Mouse (Mus musculus) liver, embryonic 13.5 days (tissue): ENCODE measurements at regions not wholly inside any gene's neighbourhood (a gene's known extent, or its start where the extent isn't known, plus 50 kb on each side); places are given as distances from the start of the nearest gene placed in this dataset.

Experiments used
- ATAC-seq: fragments of 200-750 bp; cut with Nextera tagmentation; 2 replicates; pipeline ENCODE4 v1.8.0; 2017; ENCODE audit warnings: low read depth, mild to moderate bottlenecking, moderate number of reproducible peaks, moderate library complexity
- DNase-seq: peaks from one replicate; pipeline ENCODE4 v3.0.0; 2022
- H3K27ac ChIP-seq: fragments of 300-500 bp; sonication (generic); 2 replicates; pipeline ENCODE4 v1.5.1; 2015; ENCODE audit warnings: moderate library complexity, mild to moderate bottlenecking, inconsistent platforms
- H3K27me3 ChIP-seq: fragments of 300-500 bp; sonication (generic); 2 replicates; pipeline ENCODE4 v1.6.1; 2015; ENCODE audit warnings: mild to moderate bottlenecking, inconsistent platforms
- H3K36me3 ChIP-seq: fragments of 300-500 bp; sonication (generic); 2 replicates; pipeline ENCODE4 v1.6.1; 2015; ENCODE audit warnings: mild to moderate bottlenecking, inconsistent platforms
- H3K4me1 ChIP-seq: fragments of 300-500 bp; sonication (generic); replicated peaks from 2 replicates; pipeline ENCODE4 v1.6.1; 2015; ENCODE audit warnings: inconsistent platforms
- H3K4me2 ChIP-seq: fragments of 300-500 bp; sonication (generic); 2 replicates; pipeline ENCODE4 v1.6.1; 2015; ENCODE audit warnings: inconsistent platforms, mild to moderate bottlenecking, moderate library complexity
- H3K4me3 ChIP-seq: fragments of 300-500 bp; sonication (generic); replicated peaks from 2 replicates; pipeline ENCODE4 v1.5.1; 2015; ENCODE audit warnings: mild to moderate bottlenecking, inconsistent platforms
- H3K9ac ChIP-seq: fragments of 300-500 bp; sonication (generic); 2 replicates; pipeline ENCODE4 v1.6.1; 2015; ENCODE audit warnings: mild to moderate bottlenecking, inconsistent platforms
- H3K9me3 ChIP-seq: fragments of 300-500 bp; sonication (generic); replicated peaks from 2 replicates; pipeline ENCODE4 v1.6.1; 2016; ENCODE audit warnings: inconsistent platforms
- WGBS: fragments of 180-500 bp; shearing (Covaris S2); methylation state at CpG from one replicate; pipeline ENCODE4 v1.1.7; 2015; ENCODE audit not compliant: insufficient replicate concordance; 5-methylcytosine and 5-hydroxymethylcytosine counted together

- H3K4me3 ChIP-seq: no peak overlapping the region
- no peaks in the 10 kb centered on the region for H3K27me3 ChIP-seq
- H3K9ac ChIP-seq: no peak overlapping the region
- DNase-seq: no peak
- H3K4me2 ChIP-seq: no peak overlapping the region
- H3K27ac ChIP-seq: no peak overlapping the region
- H3K4me1 ChIP-seq: no peaks in the 10 kb centered on the region
- 40% methylated on average over 7 of the region's 7 CpGs for WGBS
- no peaks in the 10 kb centered on the region for H3K36me3 ChIP-seq
- no peak for ATAC-seq
- no peaks in the 10 kb centered on the region for H3K9me3 ChIP-seq
These were observed 59.2 kb downstream of the Areg start for GRCm38 (mm10) chr5:91198620-91199019.

- H3K9ac ChIP-seq: no peak overlapping the region
- 8% methylated on average over 5 of the region's 5 CpGs for WGBS
- H3K27me3 ChIP-seq: no peaks in the 10 kb centered on the region
- no peaks in the 10 kb centered on the region for H3K4me1 ChIP-seq
- DNase-seq (peak; percentile 1), ATAC-seq (peak; percentile 55)
- H3K4me2 ChIP-seq: no peak overlapping the region
- no peak overlapping the region for H3K4me3 ChIP-seq
- no peak overlapping the region for H3K27ac ChIP-seq
- H3K9me3 ChIP-seq: no peaks in the 10 kb centered on the region
- H3K36me3 ChIP-seq: no peaks in the 10 kb centered on the region
These were observed 61.0 kb downstream of the Areg start for GRCm38 (mm10) chr5:91200448-91200847.

GRCm38 (mm10) chr5:91204225-91205005, 65.0 kb downstream of the Areg start:
- Histone ChIP-seq H3K27ac (no peak overlapping the region), H3K27me3 (no peaks in the 10 kb centered on the region), H3K4me2 (no peak overlapping the region), H3K9me3 (no peaks in the 10 kb centered on the region), H3K4me1 (no peaks in the 10 kb centered on the region), H3K36me3 (no peaks in the 10 kb centered on the region), H3K4me3 (no peak overlapping the region), H3K9ac (no peak overlapping the region)
- DNase-seq (no peak), ATAC-seq (no peak)
- WGBS: 74% methylated on average over 13 of the region's 13 CpGs

GRCm38 (mm10) chr5:91205350-91205880, 66.0 kb downstream of the Areg start:
- 60% methylated on average over 3 of the region's 3 CpGs for WGBS
- H3K27me3 ChIP-seq: no peaks in the 10 kb centered on the region
- H3K4me3 ChIP-seq: no peak overlapping the region
- DNase-seq (no peak), ATAC-seq (no peak)
- no peaks in the 10 kb centered on the region for H3K4me1 ChIP-seq
- H3K9me3 ChIP-seq: no peaks in the 10 kb centered on the region
- no peak overlapping the region for H3K4me2 ChIP-seq
- H3K9ac ChIP-seq: no peak overlapping the region
- no peaks in the 10 kb centered on the region for H3K36me3 ChIP-seq
- no peak overlapping the region for H3K27ac ChIP-seq

- DNase-seq (no peak), ATAC-seq (no peak)
- H3K9ac ChIP-seq: no peak overlapping the region
- no peak overlapping the region for H3K27ac ChIP-seq
- H3K27me3 ChIP-seq: no peaks in the 10 kb centered on the region
- no peak overlapping the region for H3K4me3 ChIP-seq
- no peaks in the 10 kb centered on the region for H3K9me3 ChIP-seq
- 52% methylated on average over 9 of the region's 9 CpGs for WGBS
- no peaks in the 10 kb centered on the region for H3K4me1 ChIP-seq
- H3K4me2 ChIP-seq: no peak overlapping the region
- H3K36me3 ChIP-seq: no peaks in the 10 kb centered on the region
These were observed 67.4 kb downstream of the Areg start for GRCm38 (mm10) chr5:91206569-91207490.

- 68% methylated on average over 4 of the region's 4 CpGs for WGBS
- DNase-seq (no peak), ATAC-seq (no peak)
- Histone ChIP-seq H3K9ac (no peak overlapping the region), H3K36me3 (no peaks in the 10 kb centered on the region), H3K27ac (no peak overlapping the region), H3K9me3 (no peaks in the 10 kb centered on the region), H3K4me1 (no peaks in the 10 kb centered on the region), H3K4me3 (no peak overlapping the region), H3K4me2 (no peak overlapping the region), H3K27me3 (no peaks in the 10 kb centered on the region)
These were observed 80.8 kb downstream of the Areg start for GRCm38 (mm10) chr5:91220174-91220573.

GRCm38 (mm10) chr5:91241656-91242055, 102.3 kb downstream of the Areg start:
- no peaks in the 10 kb centered on the region for H3K27me3 ChIP-seq
- ATAC-seq (no peak), DNase-seq (no peak)
- no peak overlapping the region for H3K4me2 ChIP-seq
- no peak overlapping the region for H3K4me3 ChIP-seq
- no peak overlapping the region for H3K27ac ChIP-seq
- no peak overlapping the region for H3K9ac ChIP-seq
- no peaks in the 10 kb centered on the region for H3K36me3 ChIP-seq
- H3K4me1 ChIP-seq: no peaks in the 10 kb centered on the region
- H3K9me3 ChIP-seq: no peaks in the 10 kb centered on the region
- 51% methylated on average over 4 of the region's 4 CpGs for WGBS

GRCm38 (mm10) chr5:91247444-91247843, 108.0 kb downstream of the Areg start:
- H3K4me1 ChIP-seq: no peaks in the 10 kb centered on the region
- H3K27ac ChIP-seq: no peak overlapping the region
- H3K27me3 ChIP-seq: no peaks in the 10 kb centered on the region
- no peak overlapping the region for H3K4me2 ChIP-seq
- ATAC-seq (no peak), DNase-seq (no peak)
- H3K9me3 ChIP-seq: no peaks in the 10 kb centered on the region
- 77% methylated on average over 5 of the region's 5 CpGs for WGBS
- no peaks in the 10 kb centered on the region for H3K36me3 ChIP-seq
- H3K9ac ChIP-seq: no peak overlapping the region
- no peak overlapping the region for H3K4me3 ChIP-seq

GRCm38 (mm10) chr5:91261895-91262294, 122.5 kb downstream of the Areg start:
- DNase-seq (no peak), ATAC-seq (no peak)
- no peaks in the 10 kb centered on the region for H3K36me3 ChIP-seq
- no peak overlapping the region for H3K27ac ChIP-seq
- H3K4me2 ChIP-seq: no peak overlapping the region
- H3K4me1 ChIP-seq: no peaks in the 10 kb centered on the region
- no peak overlapping the region for H3K9ac ChIP-seq
- H3K27me3 ChIP-seq: no peaks in the 10 kb centered on the region
- no peaks in the 10 kb centered on the region for H3K9me3 ChIP-seq
- no peak overlapping the region for H3K4me3 ChIP-seq

- no peak overlapping the region for H3K4me3 ChIP-seq
- no peaks in the 10 kb centered on the region for H3K9me3 ChIP-seq
- ATAC-seq: no peak
- no peak overlapping the region for H3K27ac ChIP-seq
- no peaks in the 10 kb centered on the region for H3K4me1 ChIP-seq
- H3K9ac ChIP-seq: no peak overlapping the region
- H3K4me2 ChIP-seq: no peak overlapping the region
- WGBS: 64% methylated on average over 1 of the region's 1 CpGs
- no peak for DNase-seq
- no peaks in the 10 kb centered on the region for H3K27me3 ChIP-seq
- H3K36me3 ChIP-seq: no peaks in the 10 kb centered on the region
These were observed 123.1 kb downstream of the Areg start for GRCm38 (mm10) chr5:91262526-91262925.

- H3K4me1 ChIP-seq: no peaks in the 10 kb centered on the region
- H3K36me3 ChIP-seq: no peaks in the 10 kb centered on the region
- 60% methylated on average over 1 of the region's 1 CpGs for WGBS
- no peaks in the 10 kb centered on the region for H3K9me3 ChIP-seq
- H3K27ac ChIP-seq: no peak overlapping the region
- no peak overlapping the region for H3K9ac ChIP-seq
- DNase-seq (no peak), ATAC-seq (no peak)
- no peak overlapping the region for H3K4me3 ChIP-seq
- H3K4me2 ChIP-seq: no peak overlapping the region
- H3K27me3 ChIP-seq: no peaks in the 10 kb centered on the region
These were observed 131.3 kb downstream of the Areg start for GRCm38 (mm10) chr5:91270747-91271146.
